Mouse (Mus musculus) erythroblast, embryonic 14.5 days (primary cell): Measurements from ENCODE around the gene Olfr455.

Source experiments
- GATA1 ChIP-seq: IDR thresholded peaks from 2 replicates; pipeline ENCODE4 v1.6.1; 2012; ENCODE audit warnings: low read length, inconsistent platforms, mixed read lengths
- TAL1 ChIP-seq: IDR thresholded peaks from 3 replicates; pipeline ENCODE4 v1.6.1; 2012; ENCODE audit warnings: low read length, inconsistent platforms, mixed read lengths

DNA sequence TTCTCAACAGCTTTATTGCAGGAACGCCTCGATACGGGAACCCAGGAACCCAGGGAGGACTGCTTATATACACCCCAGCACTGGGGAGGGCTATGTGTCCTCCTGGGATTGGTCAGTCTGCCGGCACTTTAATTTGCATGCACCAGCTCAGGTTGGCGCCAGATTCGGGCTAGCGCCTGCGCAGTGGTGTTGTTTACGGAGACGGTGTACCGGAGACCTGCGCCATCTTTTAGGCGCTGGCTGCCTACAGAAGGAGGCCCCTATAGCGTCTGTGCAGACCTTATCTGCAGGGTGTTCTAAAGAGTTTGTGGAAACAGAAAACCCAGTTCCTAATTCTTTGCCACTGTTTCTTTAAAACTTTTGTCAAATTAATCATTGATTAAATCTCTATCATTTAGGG, 11.3 kb upstream of the Olfr455 start:
- TF ChIP-seq GATA1: no peak
- no peak for TF ChIP-seq TAL1
